Mouse (Mus musculus): ENCODE measurements around the gene Mipep.

Mipep gene

GRCm38 (mm10) chr14:60757265-60757664, 27.1 kb upstream of the Mipep start:
- DNase-seq (ENCODE audit: low read depth, low spot score), result no peak

- no peak for DNase-seq (ENCODE audit: low read depth, low spot score)
Observed at GRCm38 (mm10) chr14:60757722-60758121, 26.7 kb upstream of the Mipep start.

- no peak for DNase-seq (ENCODE audit: low read depth, low spot score)
Observed at GRCm38 (mm10) chr14:60759097-60759496, 25.3 kb upstream of the Mipep start.

- DNase-seq (ENCODE audit: low read depth, low spot score), result no peak
Observed at GRCm38 (mm10) chr14:60761801-60762200, 22.6 kb upstream of the Mipep start.

GRCm38 (mm10) chr14:60762754-60763153, 21.6 kb upstream of the Mipep start:
- DNase-seq (ENCODE audit: low read depth, low spot score), result no peak

GRCm38 (mm10) chr14:60763746-60764145, 20.6 kb upstream of the Mipep start:
- DNase-seq (ENCODE audit: low read depth, low spot score), result no peak

- no peak for DNase-seq (ENCODE audit: low read depth, low spot score)
Observed at GRCm38 (mm10) chr14:60764526-60764925, 19.8 kb upstream of the Mipep start.

GRCm38 (mm10) chr14:60765025-60765424, 19.3 kb upstream of the Mipep start:
- no peak for DNase-seq (ENCODE audit: low read depth, low spot score)

GRCm38 (mm10) chr14:60767884-60768283, 16.5 kb upstream of the Mipep start, which contains the start of gene C1qtnf9:
Gene C1qtnf9 (plus strand): TSS chr14:60768134.
- no peak for DNase-seq (ENCODE audit: low read depth, low spot score)

GRCm38 (mm10) chr14:60769340-60769739, 15.0 kb upstream of the Mipep start:
- DNase-seq (ENCODE audit: low read depth, low spot score), result no peak

- DNase-seq (ENCODE audit: low read depth, low spot score), result no peak
Observed at GRCm38 (mm10) chr14:60770594-60770993, 13.8 kb upstream of the Mipep start.

- DNase-seq (ENCODE audit: low read depth, low spot score), result peak; percentile 46
Observed at GRCm38 (mm10) chr14:60771057-60771456, 13.3 kb upstream of the Mipep start.

GRCm38 (mm10) chr14:60773476-60773875, 10.9 kb upstream of the Mipep start:
- no peak for DNase-seq (ENCODE audit: low read depth, low spot score)

- DNase-seq (ENCODE audit: low read depth, low spot score), result no peak
Observed at GRCm38 (mm10) chr14:60776521-60776920, 7.9 kb upstream of the Mipep start.

GRCm38 (mm10) chr14:60777485-60777919, 6.9 kb upstream of the Mipep start:
- DNase-seq (ENCODE audit: low read depth, low spot score), result no peak

GRCm38 (mm10) chr14:60779198-60779597, 5.2 kb upstream of the Mipep start:
- no peak for DNase-seq (ENCODE audit: low read depth, low spot score)

GRCm38 (mm10) chr14:60782121-60782656, 2.2 kb upstream of the Mipep start:
- DNase-seq (ENCODE audit: low read depth, low spot score), result no peak

GRCm38 (mm10) chr14:60783196-60783595, 1.2 kb upstream of the Mipep start:
- DNase-seq (ENCODE audit: low read depth, low spot score), result no peak

- peak; percentile 39 for DNase-seq (ENCODE audit: low read depth, low spot score)
Observed at GRCm38 (mm10) chr14:60790103-60790502, 5.7 kb downstream of the Mipep start.

- no peak for DNase-seq (ENCODE audit: low read depth, low spot score)
Observed at GRCm38 (mm10) chr14:60796600-60797322, 12.4 kb downstream of the Mipep start.

GRCm38 (mm10) chr14:60797596-60797995, 13.2 kb downstream of the Mipep start:
- no peak for DNase-seq (ENCODE audit: low read depth, low spot score)

GRCm38 (mm10) chr14:60798721-60799120, 14.3 kb downstream of the Mipep start:
- no peak for DNase-seq (ENCODE audit: low read depth, low spot score)

Measured in c-Kit-negative CD71-positive TER-119-positive erythroid progenitor cells, embryonic 14.5 days (primary cell).